Mouse (Mus musculus) natural killer cell, adult 2 months (primary cell): Measurements from ENCODE around the gene Map4.
A peak's percentile ranks its signal among the peaks of the same experiment; 100 is the strongest.

Source experiments
- DNase-seq, 2 experiments: peaks; one replicate each; pipeline ENCODE4 v3.0.0; 2022; ENCODE audit warnings: low spot score in 2 of 2

The Map4 gene

DNA sequence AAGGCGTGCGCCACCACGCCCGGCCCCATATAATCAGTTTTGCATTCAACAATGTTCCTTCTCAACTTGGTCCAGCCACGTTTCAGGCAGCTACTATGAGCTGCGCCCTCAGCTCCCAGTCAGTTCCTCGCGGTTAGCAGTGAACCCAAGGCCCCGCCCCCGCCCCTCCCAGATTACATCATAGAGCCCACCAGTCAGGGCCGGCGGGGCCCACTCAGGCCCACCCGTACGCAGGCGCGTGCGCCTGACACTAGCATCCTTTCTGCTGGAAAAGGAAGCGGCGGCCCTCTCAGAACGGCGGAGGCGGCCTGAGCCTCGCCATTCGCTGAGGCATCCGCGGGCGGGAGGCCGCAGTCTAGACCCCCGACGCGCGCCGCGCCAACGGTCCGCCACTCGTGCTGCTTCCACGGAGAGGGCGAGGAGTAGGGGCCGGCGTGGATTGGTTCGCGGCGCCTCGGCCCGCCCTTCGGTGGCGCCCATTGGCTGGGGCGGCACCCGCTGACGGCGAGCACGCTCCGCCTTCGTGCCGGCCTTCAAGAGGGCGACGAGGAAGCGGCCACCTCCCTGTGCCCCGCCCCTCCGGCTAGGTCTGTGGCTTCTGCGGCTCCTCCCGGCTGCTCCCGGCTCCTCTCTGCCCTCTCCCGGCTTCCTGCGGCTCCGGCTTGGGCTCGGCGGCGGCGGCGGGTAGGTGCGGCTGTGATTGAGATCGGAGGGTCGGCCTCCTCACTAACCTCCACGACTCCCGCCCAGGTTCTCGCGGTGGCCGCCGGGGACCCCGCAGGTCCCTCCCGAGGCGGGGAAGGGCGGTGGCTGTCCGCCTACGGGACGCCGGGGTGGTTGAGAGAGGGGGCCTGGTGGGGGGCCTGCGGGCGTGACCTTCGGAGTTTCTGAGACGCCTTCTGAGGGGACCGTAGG lies at the start of gene Map4:
Map4 (plus strand) TSS at position 204 of the 915 bp plus-strand sequence.
- peak; percentile 91 to 95 for DNase-seq

DNA sequence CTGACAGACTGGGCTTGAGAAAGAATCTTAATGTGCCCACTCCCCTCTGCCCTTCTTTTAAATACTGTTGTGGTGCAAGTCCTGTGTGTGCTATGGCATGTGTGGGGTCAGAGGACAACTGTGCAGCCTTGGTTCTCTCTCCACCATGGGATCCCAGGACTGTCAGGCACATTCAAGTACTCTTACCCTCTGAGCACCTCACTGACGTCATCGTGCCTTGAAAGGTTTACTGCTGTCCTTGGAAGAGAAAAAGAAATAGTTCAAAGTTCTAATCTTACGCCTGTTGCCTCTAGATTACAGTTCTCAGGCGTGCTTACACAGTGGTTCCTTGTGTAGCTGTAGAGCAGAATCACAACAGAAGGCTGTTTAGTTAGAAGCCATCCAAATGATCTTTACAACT lies 45.0 kb upstream of the Map4 start:
- no peak for DNase-seq

DNA sequence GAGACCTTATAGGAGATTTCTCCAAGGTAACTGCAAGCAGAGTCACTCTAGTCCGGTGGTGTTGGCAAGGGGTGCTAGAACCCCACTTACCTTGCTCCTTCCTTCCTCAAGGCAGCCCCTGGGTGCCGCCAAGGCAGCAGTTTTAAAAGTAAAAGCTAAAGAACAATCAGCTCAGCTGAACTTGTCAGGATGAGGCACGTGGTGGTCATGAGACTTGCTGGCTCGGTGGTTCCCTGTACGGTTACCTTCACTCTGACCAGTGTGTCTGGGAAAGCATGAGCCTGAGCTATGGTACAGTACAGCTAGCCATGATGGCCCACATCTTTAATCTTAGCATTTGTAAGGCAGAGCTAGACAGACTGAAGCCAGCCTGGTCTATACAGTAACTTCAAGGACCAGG lies 43.9 kb upstream of the Map4 start:
- DNase-seq, result no peak

DNA sequence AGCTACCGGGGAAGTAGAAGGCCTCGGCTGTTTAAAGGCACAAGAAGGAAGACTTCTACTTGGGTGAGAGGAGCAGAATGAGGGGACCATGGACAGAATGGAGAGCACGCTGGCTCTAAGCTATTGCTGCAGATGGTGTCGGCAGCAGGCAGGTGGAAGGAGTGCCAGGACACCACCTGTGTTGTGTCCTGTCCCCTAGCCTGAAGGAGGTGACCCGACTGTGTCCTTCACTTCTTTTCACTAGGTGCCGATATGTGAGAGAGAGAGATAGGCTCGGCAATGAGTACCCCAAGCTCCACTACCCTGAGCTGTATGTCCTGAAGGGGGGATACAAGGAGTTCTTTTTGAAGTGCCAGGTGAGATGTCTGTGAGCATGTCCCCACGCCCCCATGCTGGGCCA lies 39.8 kb upstream of the Map4 start:
- no peak for DNase-seq

GRCm38 (mm10) chr9:109892651-109893250 lies 38.5 kb upstream of the Map4 start:
- peak; percentile 63 to 77 for DNase-seq

DNA sequence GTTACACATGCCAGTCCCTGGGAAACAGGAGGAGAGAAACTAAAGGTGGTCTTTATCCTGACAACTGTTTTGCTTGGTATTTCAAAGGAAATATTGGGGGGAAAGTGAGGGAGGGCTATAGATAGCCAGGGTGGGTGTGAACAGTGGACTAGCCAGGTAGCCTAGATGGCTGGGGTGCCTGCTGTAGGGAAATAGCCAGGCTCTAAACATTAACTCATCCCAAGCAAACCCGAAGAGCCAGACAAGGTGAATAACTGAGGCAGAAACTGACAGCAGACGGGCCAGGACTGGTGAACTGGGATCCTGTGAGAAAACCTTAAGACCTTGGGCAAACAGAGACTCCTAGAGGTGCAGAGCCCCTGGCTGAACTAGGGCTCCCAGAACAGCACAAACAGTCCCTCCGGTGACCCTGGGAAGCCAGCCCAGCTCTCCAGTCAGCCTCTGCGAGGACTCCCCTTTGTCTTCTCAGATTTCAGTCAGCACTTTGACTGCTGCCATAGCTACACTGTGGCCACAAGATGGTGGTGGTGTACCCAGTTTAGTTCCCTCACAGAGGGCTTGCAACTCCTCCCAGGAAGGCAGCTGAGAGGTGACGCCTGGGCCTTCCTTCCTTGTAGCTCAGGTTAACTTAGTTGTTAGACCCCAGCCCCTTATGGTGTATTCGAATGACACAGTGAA lies 36.7 kb upstream of the Map4 start:
- DNase-seq, result peak; percentile 16 to 40

DNA sequence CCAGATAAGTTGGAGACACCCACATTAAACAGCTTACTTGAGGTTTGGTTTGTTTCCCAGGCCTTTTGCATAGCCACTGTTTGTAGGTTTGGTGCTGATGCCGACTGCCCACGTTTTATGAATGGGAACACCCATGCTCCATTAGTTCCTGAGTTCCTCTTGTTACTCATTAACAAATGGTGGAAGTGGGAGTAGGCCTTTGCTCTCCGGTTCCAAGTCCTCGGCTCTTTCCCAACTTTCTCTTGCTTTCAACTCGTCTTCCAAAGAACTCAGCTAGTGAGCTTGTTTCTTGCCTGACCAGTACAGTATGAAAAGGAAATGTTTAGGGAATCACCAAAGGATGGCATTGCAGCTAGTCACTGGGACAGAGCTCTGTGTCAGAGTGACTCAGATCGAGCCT lies 35.7 kb upstream of the Map4 start:
- no peak for DNase-seq

DNA sequence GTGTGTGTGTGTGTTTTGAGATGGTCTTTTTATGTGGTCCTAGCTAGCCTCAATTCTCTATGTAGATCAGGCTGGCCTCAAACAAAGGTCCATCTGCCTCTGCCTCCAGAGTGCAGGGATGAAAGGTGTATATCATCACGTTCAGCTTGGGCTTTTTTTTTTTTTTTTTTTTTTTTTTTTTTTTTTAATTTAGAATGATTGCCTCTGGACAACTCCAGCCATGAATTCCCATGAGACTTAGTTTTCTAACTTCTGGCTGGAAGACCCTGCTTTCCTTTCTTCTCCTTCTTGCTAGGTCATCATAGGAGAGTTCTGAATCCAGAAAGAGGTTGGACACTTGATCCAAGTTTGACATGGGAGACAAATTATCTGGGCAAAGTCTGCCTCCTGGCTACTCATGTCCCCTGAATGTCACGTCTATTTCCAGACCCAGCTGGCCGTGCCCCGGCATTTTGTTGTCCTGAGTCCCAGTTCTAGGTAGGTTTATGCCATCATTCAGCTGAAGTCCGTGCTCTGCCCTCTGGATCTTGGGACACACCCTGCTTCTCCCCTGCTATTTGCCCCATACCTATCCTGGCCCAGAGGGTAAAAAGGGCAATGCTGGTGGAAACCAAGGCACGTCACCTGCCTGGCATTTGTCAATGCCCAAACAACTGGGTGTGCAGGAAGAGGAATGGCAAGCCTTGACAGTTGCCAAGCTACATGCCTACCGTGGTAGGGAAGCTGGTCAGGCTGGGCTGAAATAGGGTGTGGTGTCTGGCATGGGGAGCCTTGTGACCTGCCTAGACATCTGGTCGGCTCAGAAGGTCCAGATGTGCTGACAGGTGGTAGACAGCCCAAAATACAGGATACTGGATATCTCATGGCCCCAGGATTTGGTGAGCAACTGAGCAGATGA lies 34.8 kb upstream of the Map4 start:
- DNase-seq, result no peak

DNA sequence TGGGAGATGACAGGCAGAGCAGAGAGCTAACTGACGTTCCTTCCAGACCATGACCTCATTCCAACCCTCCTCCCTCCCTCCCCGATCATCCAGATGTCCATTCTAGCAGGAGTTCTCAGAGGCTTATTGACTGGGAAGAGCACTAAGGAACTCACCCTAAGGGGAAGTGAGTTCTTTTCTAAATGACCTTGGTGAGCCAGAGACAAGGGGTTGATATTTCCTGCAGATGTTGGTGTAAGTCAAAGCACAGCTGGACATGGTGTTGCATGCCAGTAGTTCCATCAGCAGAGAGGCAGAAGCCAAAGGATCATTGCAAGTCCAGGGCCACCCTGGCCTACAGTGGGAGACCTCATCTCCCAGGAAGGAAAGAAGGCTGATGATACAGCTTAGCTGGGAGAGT lies 33.2 kb upstream of the Map4 start:
- DNase-seq, result no peak

GRCm38 (mm10) chr9:109899361-109899760 lies 31.9 kb upstream of the Map4 start:
- no peak for DNase-seq

DNA sequence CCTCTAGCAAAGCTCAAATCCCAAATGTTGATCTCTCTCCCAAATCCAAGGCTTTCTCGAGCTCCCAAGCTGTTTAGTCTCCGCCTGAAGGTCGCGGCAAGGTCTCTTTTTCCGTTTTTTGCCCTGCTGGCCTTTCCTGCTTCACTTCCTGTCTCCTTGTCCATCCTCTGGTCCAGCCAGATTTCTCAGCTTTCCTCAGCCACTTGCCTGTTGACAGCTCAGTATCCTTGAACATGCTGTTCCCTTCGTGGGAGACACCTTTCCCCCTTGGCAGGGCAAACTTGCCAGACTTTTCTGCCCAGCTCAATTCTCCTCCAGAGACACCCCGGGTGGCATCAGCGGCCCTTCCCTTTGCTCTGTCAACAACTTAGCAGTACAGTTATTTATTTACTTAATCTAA lies 31.5 kb upstream of the Map4 start:
- no peak for DNase-seq

DNA sequence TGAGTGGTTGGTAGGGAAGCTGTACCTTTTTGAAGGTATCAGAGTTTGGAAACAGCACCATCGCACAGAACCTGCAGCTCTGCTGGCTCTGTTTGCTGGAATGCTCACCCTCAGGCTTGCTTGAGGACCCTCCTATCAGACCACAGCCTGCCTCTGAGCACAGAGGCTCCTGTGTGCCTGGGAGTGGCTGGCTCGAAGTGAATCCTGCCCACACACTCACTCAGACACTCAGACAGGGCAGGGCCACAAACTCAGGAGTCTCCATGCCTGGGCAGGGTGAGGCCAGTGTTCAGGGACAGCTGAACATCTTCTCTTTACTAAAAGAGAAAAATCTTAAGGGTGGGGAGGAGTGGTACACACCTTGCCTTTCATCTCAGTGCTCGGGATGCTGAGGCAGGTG lies 30.7 kb upstream of the Map4 start:
- no peak for DNase-seq

- no peak for DNase-seq
Observed at GRCm38 (mm10) chr9:109902246-109902645, 29.0 kb upstream of the Map4 start.

- no peak for DNase-seq
Observed at GRCm38 (mm10) chr9:109902740-109903139, 28.5 kb upstream of the Map4 start.

- DNase-seq, result no peak
Observed at GRCm38 (mm10) chr9:109907300-109907699, 24.0 kb upstream of the Map4 start.

GRCm38 (mm10) chr9:109907774-109908465 lies 23.3 kb upstream of the Map4 start:
- DNase-seq, result no peak

GRCm38 (mm10) chr9:109909102-109909501 lies 22.2 kb upstream of the Map4 start:
- DNase-seq, result no peak

GRCm38 (mm10) chr9:109909926-109910325 lies 21.3 kb upstream of the Map4 start:
- no peak for DNase-seq

GRCm38 (mm10) chr9:109911779-109912178 lies 19.5 kb upstream of the Map4 start:
- DNase-seq, result no peak

DNA sequence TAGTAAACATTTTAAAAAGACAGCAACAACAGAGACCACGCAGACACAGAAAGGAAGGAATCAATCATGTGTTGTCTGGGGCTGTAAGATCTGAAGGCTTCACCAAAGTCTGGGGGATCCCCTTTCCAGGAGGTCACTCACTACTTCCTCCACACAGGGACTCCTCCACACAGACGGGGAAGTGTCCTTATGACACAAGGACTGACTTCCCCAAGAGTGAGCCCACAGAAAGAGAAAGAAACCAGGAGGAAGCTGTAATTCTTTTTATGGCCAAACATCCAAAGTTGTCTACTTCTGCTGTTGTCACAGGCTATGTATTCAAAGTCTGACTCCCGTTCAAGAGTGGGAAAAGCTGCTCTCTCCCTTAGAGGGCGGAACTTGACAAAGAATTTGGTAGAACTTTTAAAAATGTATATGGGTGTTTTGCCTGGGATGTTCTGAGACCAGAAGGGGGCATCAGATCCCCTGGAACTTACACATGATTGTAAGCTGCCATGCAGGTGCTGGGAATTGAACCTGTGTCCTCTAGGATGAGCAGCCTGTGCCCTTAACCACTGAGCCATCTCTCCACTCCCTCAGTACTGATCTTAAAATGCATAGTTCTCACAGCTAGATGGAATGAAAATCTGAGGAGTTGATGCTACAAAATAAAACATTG lies 16.9 kb upstream of the Map4 start:
- no peak for DNase-seq

DNA sequence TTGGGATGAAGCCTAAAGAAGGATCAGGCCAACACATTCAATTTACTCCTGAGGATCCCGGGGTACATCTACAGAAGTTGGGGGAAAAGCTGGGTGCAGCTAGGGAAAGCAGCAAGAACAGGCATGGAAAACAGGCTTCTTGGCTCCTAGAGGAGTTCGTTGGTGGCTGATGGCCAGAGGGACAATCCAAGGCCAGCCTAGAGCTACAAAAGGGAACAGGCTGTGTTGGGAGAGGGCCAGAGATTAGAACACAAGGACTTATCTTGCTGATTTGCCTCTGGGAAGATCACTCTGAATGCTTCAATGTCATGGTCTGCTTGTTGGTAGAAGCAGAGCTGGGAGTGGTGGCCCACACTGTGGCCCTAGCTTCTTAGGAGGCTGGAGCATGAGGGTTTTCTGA lies 13.3 kb upstream of the Map4 start:
- DNase-seq, result no peak
